In genomic region chr13:37376411-37376810, GRCm38 (mm10) we compare ENCODE assay signal across 17 mouse cellular contexts. TPM values are rescaled to one million over a fixed set of nuclear protein-coding genes. Genes with fewer than 3 reads are reported as not detected.
A peak's percentile ranks its signal among the peaks of the same experiment; 100 is the strongest.
DNase-seq lines count a peak whose midpoint lies in the region; ATAC-seq lines count a peak whose summit lies in the region.
"Had no signal": no experiment of that assay in that cellular context is flagged by ENCODE, and none has a peak within 500 bp of the region (broad histone marks: within the 10 kb centered on the region; RNA-seq: fewer than 3 reads in every experiment).

No protein-coding gene starts in this region.

- intact Hi-C loops in gastrocnemius, postnatal 14 days (cut with DNase I; ENCODE audit: low total_unique reads), result no loop called here

- no peaks in the 10 kb centered on the region for H3K27me3 ChIP-seq in kidney, embryonic 16.5 days (ENCODE audit: insufficient read depth, low read length)
- H3K27me3 ChIP-seq: forebrain, embryonic 15.5 days; intestine, embryonic 15.5 days; midbrain, embryonic 15.5 days; neural tube, embryonic 12.5 days had no signal

- H3K9me3 ChIP-seq in kidney, embryonic 16.5 days (ENCODE audit: low read length), result no peaks in the 10 kb centered on the region
- H3K9me3 ChIP-seq: forebrain, embryonic 15.5 days; intestine, embryonic 15.5 days; midbrain, embryonic 15.5 days; neural tube, embryonic 12.5 days had no signal

- H3K4me3 ChIP-seq in kidney, embryonic 16.5 days (ENCODE audit: low read length), result no peak overlapping the region
- H3K4me3 ChIP-seq: forebrain, embryonic 15.5 days; intestine, embryonic 15.5 days; midbrain, embryonic 15.5 days; neural tube, embryonic 12.5 days had no signal

- peak; percentile 31 for DNase-seq in gastrocnemius, postnatal 14 days
- DNase-seq in gastrocnemius, adult 18-20 months (ENCODE audit: low spot score), result no peak
- DNase-seq in kidney, postnatal 25 days, result peak; percentile 33 to 36
- DNase-seq in ovary, postnatal 36 days (ENCODE audit: low spot score), result peak; percentile 8
- no peak for DNase-seq in ovary, postnatal 14 days (ENCODE audit: low spot score)
- DNase-seq in lung, postnatal 36 days, result peak; percentile 43
- no peak for DNase-seq in yolk sac, embryonic 10.5 days (ENCODE audit: low spot score)
- DNase-seq: adrenal gland, postnatal 36 days; heart, postnatal 36 days; liver had no signal

- no peak overlapping the region for H3K27ac ChIP-seq in kidney, embryonic 16.5 days (ENCODE audit: low read length)
- H3K27ac ChIP-seq: forebrain, embryonic 15.5 days; intestine, embryonic 15.5 days; macrophage; midbrain, embryonic 15.5 days; neural tube, embryonic 12.5 days had no signal

- no peaks in the 10 kb centered on the region for H3K36me3 ChIP-seq in kidney, embryonic 16.5 days (ENCODE audit: insufficient read depth, low read length)
- H3K36me3 ChIP-seq: forebrain, embryonic 15.5 days; intestine, embryonic 15.5 days; midbrain, embryonic 15.5 days; neural tube, embryonic 12.5 days had no signal

- no peak for ATAC-seq in kidney, embryonic 16.5 days (ENCODE audit: low FRiP score, low TSS enrichment)
- ATAC-seq: forebrain, embryonic 15.5 days; intestine, embryonic 15.5 days; midbrain, embryonic 15.5 days had no signal

- no peaks in the 10 kb centered on the region for H3K4me1 ChIP-seq in kidney, embryonic 16.5 days (ENCODE audit: insufficient read depth, low read length)
- H3K4me1 ChIP-seq: forebrain, embryonic 15.5 days; intestine, embryonic 15.5 days; midbrain, embryonic 15.5 days had no signal

- no peak overlapping the region for H3K4me2 ChIP-seq in kidney, embryonic 16.5 days (replicated peaks; ENCODE audit: low read depth, low read length)
- H3K4me2 ChIP-seq: forebrain, embryonic 15.5 days; intestine, embryonic 15.5 days; midbrain, embryonic 15.5 days; neural tube, embryonic 12.5 days had no signal

- WGBS in kidney, embryonic 16.5 days, result 78% methylated on average over 5 of the region's 5 CpGs

- no peak overlapping the region for H3K9ac ChIP-seq in kidney, embryonic 16.5 days (replicated peaks; ENCODE audit: low read length)
- H3K9ac ChIP-seq: forebrain, embryonic 15.5 days; intestine, embryonic 15.5 days; midbrain, embryonic 15.5 days; neural tube, embryonic 12.5 days had no signal

RNA-seq across cellular contexts. Expression of gene Ly86, which starts 31.4 kb away (rescaled TPM):
- total RNA-seq in gastrocnemius, postnatal 14 days (2021), result 1 to 10 TPM; 1.4 to 1.5 TPM
- total RNA-seq in gastrocnemius, adult 18-20 months (2021), result under 1 TPM; 0.37 to 0.69 TPM
- polyA plus RNA-seq in kidney, embryonic 16.5 days (2015; fragmentation: Nextera tagmentation; extraction: Ambion mirVana), result 5.0 and 6.3 TPM in 2 replicates
- polyA plus RNA-seq: C2C12 had no signal

Comparison
In these comparisons a context has a peak if more than half of its experiments do, and no peak if none do; other contexts are left out.
1. DNase-seq: peak in gastrocnemius, postnatal 14 days (single experiment), kidney, postnatal 25 days (2 of 2), ovary, postnatal 36 days (single experiment) and lung, postnatal 36 days (single experiment); none in gastrocnemius, adult 18-20 months (single experiment), ovary, postnatal 14 days (single experiment) and yolk sac, embryonic 10.5 days (single experiment).